Mouse (Mus musculus): ENCODE measurements at regions not wholly inside any gene's neighbourhood (a gene's known extent, or its start where the extent isn't known, plus 50 kb on each side); places are given as distances from the start of the nearest gene placed in this dataset.

GRCm38 (mm10) chr2:38420498-38420897, 81.4 kb downstream of the Lhx2 start:
- no peak for ATAC-seq (replicated peaks; ENCODE audit: poor library complexity)

DNA sequence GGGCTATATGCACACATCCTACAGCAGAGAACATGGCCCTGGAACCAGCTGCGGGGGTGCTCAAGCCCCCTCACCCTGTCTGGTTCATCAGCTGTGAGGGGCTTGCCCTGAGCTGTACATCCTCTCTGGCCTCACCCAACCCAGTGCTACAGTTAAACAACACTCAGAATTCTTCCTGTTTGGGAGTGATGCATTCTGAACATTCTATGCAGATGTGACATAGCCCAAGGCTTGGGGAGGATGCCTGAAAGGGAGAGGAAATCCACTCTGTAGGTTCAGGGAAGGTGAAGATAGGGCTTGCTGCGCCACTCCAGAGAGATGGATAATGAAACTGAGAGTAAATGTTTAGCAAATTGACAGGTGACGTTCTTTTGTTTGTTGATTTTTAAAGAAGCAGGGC, 83.3 kb downstream of the Lhx2 start:
- ATAC-seq (replicated peaks; ENCODE audit: poor library complexity), result no peak

GRCm38 (mm10) chr2:38423886-38424277, 84.8 kb downstream of the Lhx2 start:
- no peak for ATAC-seq (replicated peaks; ENCODE audit: poor library complexity)

DNA sequence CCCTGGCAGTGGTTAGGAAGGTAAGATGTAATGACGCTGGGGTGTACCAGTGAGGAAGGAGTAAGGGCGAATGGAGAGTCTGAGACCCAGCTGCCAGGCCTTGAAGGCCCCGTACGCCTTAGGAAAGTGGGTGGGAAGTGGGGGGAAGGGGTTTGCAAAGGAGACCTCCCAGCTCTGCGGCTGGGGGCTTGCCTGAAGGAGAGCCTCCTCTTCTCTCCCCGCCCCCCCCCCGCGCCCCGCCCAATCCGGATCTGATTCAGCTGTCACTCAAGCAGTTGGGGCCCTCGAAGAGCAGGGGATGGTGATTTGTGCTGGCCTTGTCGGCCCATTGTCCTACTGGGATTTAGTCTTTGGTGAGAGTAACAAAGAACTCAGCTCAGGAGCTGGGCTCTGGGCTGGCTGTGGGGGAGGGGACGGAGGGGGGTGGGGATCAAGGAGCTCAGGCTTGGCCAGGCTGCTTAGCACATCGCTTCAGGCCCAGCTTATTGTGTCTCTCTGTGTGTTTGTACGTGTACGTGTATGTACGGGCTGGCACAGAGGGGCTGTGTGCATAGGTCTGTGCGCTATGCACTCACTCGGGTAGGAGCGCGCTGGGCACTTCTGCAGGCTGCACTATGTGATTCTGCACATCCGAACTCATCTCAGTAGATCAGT, 85.3 kb downstream of the Lhx2 start:
- ATAC-seq (replicated peaks; ENCODE audit: poor library complexity), result no peak

- no peak for ATAC-seq (replicated peaks; ENCODE audit: poor library complexity)
Measured at GRCm38 (mm10) chr2:38424976-38425375, 85.9 kb downstream of the Lhx2 start.

DNA sequence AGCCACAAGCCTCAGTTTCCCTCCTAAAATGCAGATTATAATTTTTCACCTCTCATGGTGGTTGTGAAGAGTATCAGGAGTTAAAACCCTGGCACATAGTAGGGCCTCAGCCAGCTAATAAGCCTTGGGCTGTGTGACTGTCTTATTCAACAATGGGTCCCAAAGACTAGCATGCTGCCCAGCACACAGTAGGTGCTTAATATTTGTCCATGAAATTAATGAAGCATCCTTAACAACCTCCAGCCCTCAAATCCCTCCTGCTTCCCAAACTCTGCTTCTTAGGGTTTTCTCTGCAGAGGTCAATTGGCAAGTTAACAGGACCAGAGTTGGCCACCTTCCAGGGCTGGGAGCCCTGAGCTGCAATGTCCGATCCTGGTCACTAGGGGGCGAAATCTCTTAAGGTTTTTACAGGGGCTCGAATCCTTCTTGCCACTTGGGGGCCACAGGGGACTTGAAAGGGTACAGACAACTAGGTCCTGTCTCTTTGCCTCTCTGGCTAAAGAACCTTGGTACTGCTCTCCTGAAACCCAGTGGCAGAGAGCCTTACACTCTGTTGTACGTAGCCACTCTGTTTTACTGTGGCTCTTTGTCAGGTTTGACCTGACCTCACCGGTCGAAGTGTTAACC, 81.6 kb upstream of the Nek6 start:
- peak; percentile 93 for ATAC-seq (replicated peaks; ENCODE audit: poor library complexity)

DNA sequence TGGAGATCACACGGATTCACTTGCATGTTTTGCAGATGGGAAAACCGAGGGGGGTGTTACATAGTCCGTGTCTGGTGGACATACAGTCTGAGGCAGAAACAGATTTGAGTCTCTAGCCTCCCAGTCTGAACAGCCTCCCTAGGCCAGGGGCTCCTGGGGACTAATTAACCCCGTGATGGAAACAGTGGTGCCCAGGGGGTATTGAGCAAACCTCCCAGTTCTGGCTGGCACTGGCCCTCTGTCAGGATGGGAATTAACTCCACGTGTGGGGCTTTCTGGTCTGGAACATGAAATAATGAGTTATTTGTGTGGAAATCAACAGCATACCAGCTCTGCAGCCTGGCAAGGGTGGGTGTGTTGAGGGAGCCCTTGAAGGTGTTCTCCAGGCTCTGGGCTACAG, 79.9 kb upstream of the Nek6 start:
- ATAC-seq (replicated peaks; ENCODE audit: poor library complexity), result no peak

DNA sequence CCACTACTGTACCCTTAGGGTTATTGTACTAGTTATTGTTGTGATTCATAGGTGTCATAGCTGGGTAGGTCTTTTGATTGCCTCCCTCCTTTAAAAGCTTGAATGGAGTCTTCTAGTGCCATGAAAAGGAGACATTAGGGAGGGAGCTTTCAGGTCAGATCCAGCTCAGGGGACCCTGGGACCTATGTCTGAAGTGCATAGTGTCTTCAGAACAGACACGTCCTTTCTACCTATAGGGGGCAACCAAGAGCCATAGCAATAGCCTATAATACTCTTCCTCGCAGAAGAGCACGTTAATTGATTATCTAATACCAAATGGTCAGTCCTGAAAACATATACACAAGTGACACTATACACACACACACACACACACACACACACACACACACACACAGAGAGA, 77.7 kb upstream of the Nek6 start:
- peak; percentile 70 for ATAC-seq (replicated peaks; ENCODE audit: poor library complexity)

DNA sequence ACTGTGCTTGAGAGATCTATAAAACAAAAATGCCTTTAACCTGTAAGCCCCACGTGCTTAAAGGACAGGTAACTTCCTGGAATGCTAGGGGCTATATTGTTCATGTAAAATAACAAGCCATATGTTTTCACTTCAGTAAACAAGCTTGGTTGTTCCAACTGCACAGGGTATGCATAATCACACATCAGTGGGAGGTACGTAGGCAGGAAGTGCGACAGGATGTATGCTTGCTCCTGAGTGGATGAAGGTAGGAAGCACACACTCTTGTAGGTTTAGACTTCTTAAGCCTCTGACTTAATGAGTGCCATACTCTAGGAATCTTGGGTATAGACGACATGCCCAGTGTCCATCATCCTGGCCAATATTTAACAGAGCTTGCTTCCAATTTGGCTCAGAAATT, 74.7 kb upstream of the Nek6 start:
- no peak for ATAC-seq (replicated peaks; ENCODE audit: poor library complexity)

- no peak for ATAC-seq (replicated peaks; ENCODE audit: poor library complexity)
Measured at GRCm38 (mm10) chr2:38439191-38439590, 72.3 kb upstream of the Nek6 start.

- no peak for ATAC-seq (replicated peaks; ENCODE audit: poor library complexity)
Measured at GRCm38 (mm10) chr2:38439973-38440372, 71.5 kb upstream of the Nek6 start.

DNA sequence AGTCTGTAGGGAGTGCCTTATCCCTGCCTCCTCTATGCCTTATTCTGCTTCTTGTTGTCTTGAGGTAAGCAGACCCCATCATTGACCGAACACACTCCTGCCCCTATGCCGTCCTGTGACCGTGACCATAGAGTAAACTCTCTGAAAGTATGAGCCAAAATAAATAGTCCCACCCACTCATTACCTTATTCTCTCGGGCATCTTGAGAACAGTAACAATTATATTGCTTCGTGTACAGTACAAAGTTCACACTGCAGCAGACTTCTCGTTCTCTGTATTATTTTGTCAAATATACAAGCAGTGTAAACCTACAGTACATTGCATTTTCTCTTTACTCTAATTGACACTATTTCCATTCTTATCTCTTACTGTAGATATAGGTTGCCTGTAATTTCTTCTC, 62.4 kb upstream of the Nek6 start:
- ATAC-seq (replicated peaks; ENCODE audit: poor library complexity), result no peak

DNA sequence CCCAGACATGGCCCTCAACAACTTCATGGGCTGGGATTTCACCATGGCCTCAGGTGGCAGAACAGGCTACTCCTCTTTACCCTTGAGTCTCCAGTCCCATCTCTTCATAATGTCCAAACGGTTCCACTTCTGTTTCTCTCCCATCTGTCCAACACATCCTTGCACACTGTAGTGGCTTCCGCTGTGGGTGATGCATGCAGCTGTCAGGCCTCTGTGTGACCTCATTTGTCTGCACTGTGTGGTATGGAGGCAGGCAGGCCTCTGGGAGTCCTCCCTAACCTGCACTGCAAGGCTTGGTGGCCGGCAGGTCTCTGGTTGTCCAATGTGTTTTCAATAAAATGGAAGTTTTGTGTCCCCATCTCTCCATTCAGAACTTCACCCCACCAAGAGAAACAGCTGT, 54.9 kb upstream of the Nek6 start:
- ATAC-seq (replicated peaks; ENCODE audit: poor library complexity), result peak; percentile 52

- no peak for ATAC-seq (replicated peaks; ENCODE audit: poor library complexity)
Measured at GRCm38 (mm10) chr2:38460367-38460766, 51.1 kb upstream of the Nek6 start.

DNA sequence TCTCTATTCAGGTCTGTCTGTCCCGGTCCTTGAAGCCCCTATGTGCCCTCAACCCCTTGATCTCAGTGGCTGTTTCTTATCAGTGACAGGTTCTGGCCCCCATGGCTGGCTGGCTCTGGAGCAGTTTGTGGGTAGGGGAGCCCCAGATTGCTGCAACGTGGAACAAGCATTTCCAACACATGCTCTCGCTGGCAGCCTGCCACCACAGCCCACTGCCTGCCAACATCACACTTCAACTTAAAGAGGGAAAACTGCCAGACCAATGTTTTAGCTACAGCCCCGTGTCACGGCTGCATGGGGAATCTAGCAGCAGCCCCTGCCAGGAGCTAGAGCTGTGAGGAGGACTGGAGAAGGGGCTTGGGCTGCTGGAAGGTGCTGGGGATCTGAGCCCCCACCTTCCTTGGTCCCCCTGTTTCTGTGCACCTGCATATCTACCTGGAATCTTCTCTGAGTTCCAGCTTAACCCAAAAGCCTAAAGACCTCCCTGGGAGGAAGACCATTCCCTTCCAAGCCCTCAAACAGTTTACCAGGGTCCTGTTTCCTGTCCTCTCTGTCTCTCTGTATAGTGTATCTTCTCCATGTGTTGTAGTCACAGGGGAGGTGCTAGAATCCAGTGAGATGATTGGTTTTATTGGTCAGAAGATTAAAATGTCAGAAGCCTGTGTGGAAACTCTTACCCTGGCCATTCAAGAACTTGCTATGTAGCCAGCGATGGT, 50.5 kb upstream of the Nek6 start:
- peak; percentile 55 for ATAC-seq (replicated peaks; ENCODE audit: poor library complexity)
